In genomic region chr11:68750938-68751337, GRCm38 (mm10) we compare ENCODE assay signal across 10 mouse cellular contexts. TPM values are rescaled to one million over a fixed set of nuclear protein-coding genes. Genes with fewer than 3 reads are reported as not detected.
A peak's percentile ranks its signal among the peaks of the same experiment; 100 is the strongest.
DNase-seq lines count a peak whose midpoint lies in the region; ATAC-seq lines count a peak whose summit lies in the region.
"Had no signal": no experiment of that assay in that cellular context is flagged by ENCODE, and none has a peak within 500 bp of the region (broad histone marks: within the 10 kb centered on the region; RNA-seq: fewer than 3 reads in every experiment).

No protein-coding gene starts in this region.

- peaks cover 45% of the 10 kb centered on the region for H3K4me1 ChIP-seq in kidney, embryonic 15.5 days
- peaks cover 38% of the 10 kb centered on the region for H3K4me1 ChIP-seq in limb, embryonic 10.5 days

- peaks cover 53% of the 10 kb centered on the region for H3K36me3 ChIP-seq in kidney, embryonic 15.5 days
- peaks cover 70% of the 10 kb centered on the region for H3K36me3 ChIP-seq in limb, embryonic 10.5 days
- H3K36me3 ChIP-seq: G1E had no signal

- H3K27ac ChIP-seq in kidney, embryonic 15.5 days, result 0 out of 2 replicates have a peak overlapping the region, but pooled peaks have one; percentile 32
- no peak overlapping the region for H3K27ac ChIP-seq in limb, embryonic 10.5 days
- H3K27ac ChIP-seq: heart, embryonic 13.5 days had no signal

- H3K9ac ChIP-seq in kidney, embryonic 15.5 days, result no peak overlapping the region
- H3K9ac ChIP-seq: heart, embryonic 13.5 days had no signal

- H3K27me3 ChIP-seq in kidney, embryonic 15.5 days, result no peaks in the 10 kb centered on the region
- H3K27me3 ChIP-seq in limb, embryonic 10.5 days (ENCODE audit: low read depth, poor library complexity, severe bottlenecking), result no peaks in the 10 kb centered on the region
- H3K27me3 ChIP-seq: heart, embryonic 13.5 days had no signal

- H3K9me3 ChIP-seq in kidney, embryonic 15.5 days (replicated peaks), result no peaks in the 10 kb centered on the region
- H3K9me3 ChIP-seq in limb, embryonic 10.5 days (replicated peaks), result no peaks in the 10 kb centered on the region
- H3K9me3 ChIP-seq: G1E; heart, embryonic 13.5 days had no signal

- ATAC-seq in kidney, embryonic 15.5 days (replicated peaks; ENCODE audit: low FRiP score), result no peak

- peak; percentile 21 for DNase-seq in adrenal gland, postnatal 25 days
- no peak for DNase-seq in adrenal gland, adult 2 months
- peak; percentile 40 for DNase-seq in retina, postnatal 1 day
- DNase-seq in retina, embryonic 14.5 days (ENCODE audit: low spot score), result no peak
- DNase-seq in retina, postnatal 7 days (ENCODE audit: low read depth, low spot score), result peak; percentile 43
- DNase-seq in limb, embryonic 10.5 days (ENCODE audit: low spot score), result no peak
- DNase-seq in ovary, postnatal 10 days (ENCODE audit: low spot score), result no peak

- WGBS in kidney, embryonic 15.5 days, result 81% methylated on average over 8 of the region's 8 CpGs
- 84% methylated on average over 8 of the region's 8 CpGs for WGBS in limb, embryonic 10.5 days

- H3K4me2 ChIP-seq in kidney, embryonic 15.5 days, result no peak overlapping the region
- H3K4me2 ChIP-seq: heart, embryonic 13.5 days had no signal

- H3K4me3 ChIP-seq in kidney, embryonic 15.5 days (replicated peaks), result no peak overlapping the region
- H3K4me3 ChIP-seq in limb, embryonic 10.5 days, result no peak overlapping the region
- H3K4me3 ChIP-seq: heart, embryonic 13.5 days had no signal

RNA-seq across cellular contexts. Expression of gene Myh10, which starts 59.6 kb away (rescaled TPM):
- 31.8 and 32.4 TPM in 2 replicates for total RNA-seq in adrenal gland, postnatal 25 days (2021)
- 10 to 100 TPM; 31.8 to 43.8 TPM for total RNA-seq in adrenal gland, adult 2 months (2021)
- polyA plus RNA-seq in adrenal gland, adult 2 months (2012; rRNA removed), result 9.4 and 10.1 TPM in 2 replicates
- polyA plus RNA-seq in kidney, embryonic 15.5 days (2015; fragmentation: Nextera tagmentation; extraction: Ambion mirVana), result 130 and 137 TPM in 2 replicates
- polyA plus RNA-seq in limb, embryonic 10.5 days (2016; fragmentation: Nextera tagmentation; extraction: Ambion mirVana), result 138 and 176 TPM in 2 replicates

Comparison
In these comparisons a context has a peak if more than half of its experiments do, and no peak if none do; other contexts are left out.
1. DNase-seq: peak in adrenal gland, postnatal 25 days (single experiment), retina, postnatal 1 day (single experiment) and retina, postnatal 7 days (single experiment); none in adrenal gland, adult 2 months (single experiment), retina, embryonic 14.5 days (single experiment), limb, embryonic 10.5 days (single experiment) and ovary, postnatal 10 days (single experiment).
2. RNA of gene Myh10, which starts 59.6 kb away (polyA plus RNA-seq): 138 to 176 TPM in limb, embryonic 10.5 days and 130 to 137 TPM in kidney, embryonic 15.5 days; 9.4 to 10.1 TPM in adrenal gland, adult 2 months; every median in the first group is over 10 times any median in the second.